Mouse (Mus musculus): Measurements from ENCODE around the gene Kdm2a. TPM values are rescaled to one million over a fixed set of nuclear protein-coding genes. Genes with fewer than 3 reads are reported as not detected.

Kdm2a gene
- 50.5 TPM for polyA plus RNA-seq (2014; fragmentation: Illumina TruSeq; extraction: RNeasy Lipid Tissue Mini Kit (QIAGEN cat#74804); ENCODE audit: low read depth, low replicate concordance)

DNA sequence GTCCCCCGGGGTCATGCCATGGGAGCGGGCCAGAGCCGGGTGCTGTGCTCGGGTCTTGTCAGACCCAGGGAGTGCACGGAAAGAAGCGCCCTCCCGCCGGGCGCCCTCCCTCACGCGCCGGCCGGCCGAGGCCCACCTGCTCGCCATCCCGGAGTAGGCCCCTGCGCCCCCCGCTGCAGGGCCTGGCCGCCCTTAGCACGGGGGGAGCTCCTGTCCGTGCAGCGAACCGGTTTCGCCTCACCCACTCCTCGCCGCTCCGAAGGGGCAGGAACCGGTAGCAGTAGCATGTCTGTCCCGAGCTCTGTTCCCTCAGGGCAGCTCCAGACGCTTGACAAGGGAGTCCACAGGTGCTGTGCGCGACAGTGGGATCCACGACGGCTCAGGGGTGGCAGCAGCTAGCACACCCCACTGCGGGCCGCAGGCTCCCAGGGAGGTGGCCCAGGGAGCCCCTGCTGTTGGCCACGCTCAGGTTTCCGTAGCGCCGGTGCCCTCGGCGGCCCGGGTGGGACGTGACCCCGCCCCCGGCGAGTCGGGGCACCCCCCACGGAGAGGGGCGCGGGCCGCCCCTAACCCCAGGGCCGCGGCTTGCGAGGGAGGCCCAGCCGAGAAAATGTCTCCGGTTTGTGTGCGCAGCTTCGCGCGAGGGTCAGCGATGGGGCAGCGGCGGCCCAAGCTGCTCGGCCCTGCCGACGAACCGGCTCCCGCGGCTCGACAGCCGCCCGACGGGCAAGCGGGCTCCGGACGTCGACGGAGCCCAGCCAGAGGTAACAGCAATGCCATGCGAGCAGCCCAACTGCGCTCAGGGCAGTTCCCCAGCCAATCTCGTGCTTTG lies at the start of gene Kdm2a:
TSS of gene Kdm2a (minus strand) at position 488 of the 832 bp plus-strand sequence.

DNA sequence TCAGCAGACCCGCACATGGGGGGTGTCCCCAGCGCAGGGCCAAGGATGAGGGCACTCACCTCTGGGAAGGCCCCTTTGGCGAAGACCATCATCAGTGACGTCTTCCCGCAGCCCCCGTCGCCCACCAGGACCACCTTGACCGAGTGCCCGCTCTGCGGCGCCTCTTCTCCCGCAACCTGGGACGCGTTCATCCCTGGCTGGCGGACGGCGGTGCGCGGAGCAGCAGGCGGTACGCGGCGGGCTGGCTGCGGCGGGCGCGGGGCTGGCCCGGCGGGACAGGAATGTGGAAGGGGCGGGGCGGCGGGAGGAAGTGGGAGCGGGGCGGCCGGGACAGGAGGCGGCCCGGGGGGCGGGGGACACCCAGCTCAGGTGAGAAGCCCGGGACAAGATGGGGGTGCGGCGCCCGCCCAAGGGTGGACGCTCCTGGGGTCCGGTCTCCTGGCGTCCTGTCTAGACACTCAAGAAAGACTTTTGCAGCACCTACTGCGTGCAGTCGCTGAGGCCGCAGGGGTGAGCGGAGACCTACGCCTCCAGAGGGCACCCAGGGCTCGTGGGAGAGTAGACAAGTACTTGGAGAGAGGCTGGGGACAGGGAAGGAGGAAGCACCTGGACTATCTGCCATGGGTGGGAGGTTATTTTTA lies 41.2 kb upstream of the Kdm2a start, which contains the start of gene Rhod:
TSS of gene Rhod (minus strand) at position 272 of the 641 bp plus-strand sequence.

DNA sequence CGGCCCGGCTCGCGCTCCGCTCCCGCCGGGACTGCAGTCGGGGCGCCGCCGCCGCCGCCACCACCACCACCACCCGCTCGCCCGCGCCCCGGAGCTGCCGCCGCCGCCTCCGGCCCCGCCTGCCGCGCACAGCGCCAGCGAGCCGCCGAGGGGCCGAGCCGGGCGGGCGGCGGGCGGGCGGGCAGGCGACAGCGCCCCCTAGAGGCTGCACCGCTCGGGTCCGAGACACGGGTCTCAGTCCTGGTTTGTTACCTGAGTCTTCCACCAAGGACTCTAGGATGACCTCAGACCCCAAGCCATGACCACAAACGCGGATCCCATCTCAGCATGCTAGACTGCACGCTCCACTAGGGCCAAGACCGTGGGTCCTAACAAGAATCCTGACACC lies 91.9 kb downstream of the Kdm2a start, which contains the start of gene Grk2:
TSS of gene Grk2 (minus strand) at position 33 of the 388 bp plus-strand sequence.

DNA sequence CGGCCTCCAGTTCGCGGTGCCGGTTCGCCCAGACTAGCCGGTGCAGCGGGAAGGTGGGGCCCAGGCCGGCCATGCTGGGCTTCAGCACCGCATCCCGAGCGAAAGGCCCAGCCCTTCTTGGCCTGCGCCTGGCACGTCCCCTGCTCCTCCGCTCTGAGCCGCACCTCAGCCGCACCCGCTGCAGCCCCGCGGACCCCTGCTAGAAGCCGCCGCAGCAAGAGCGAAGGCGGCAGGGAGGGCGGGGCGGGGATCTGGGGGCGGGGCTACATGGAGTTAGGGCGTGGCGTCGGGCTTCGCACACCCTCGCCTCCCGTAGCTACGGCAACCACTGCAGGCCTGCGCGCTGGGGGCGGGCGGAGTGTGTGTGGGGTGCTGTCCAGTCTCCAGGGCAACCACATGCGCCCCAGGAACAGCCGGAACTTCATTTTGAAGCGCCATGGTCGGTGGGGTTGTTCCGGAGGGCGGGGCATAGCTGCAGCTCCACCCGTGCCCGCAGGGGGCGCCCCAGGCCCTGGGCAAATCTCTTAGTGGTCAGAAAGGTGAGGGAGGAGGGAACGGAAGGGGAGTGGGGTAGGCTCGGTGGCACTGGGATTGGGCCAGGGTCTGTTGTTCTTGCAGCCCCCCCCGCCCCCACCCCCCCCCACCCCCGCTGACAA lies 115.1 kb downstream of the Kdm2a start, which contains the start of gene Ankrd13d:
TSS of gene Ankrd13d (minus strand) at position 240 of the 656 bp plus-strand sequence.

DNA sequence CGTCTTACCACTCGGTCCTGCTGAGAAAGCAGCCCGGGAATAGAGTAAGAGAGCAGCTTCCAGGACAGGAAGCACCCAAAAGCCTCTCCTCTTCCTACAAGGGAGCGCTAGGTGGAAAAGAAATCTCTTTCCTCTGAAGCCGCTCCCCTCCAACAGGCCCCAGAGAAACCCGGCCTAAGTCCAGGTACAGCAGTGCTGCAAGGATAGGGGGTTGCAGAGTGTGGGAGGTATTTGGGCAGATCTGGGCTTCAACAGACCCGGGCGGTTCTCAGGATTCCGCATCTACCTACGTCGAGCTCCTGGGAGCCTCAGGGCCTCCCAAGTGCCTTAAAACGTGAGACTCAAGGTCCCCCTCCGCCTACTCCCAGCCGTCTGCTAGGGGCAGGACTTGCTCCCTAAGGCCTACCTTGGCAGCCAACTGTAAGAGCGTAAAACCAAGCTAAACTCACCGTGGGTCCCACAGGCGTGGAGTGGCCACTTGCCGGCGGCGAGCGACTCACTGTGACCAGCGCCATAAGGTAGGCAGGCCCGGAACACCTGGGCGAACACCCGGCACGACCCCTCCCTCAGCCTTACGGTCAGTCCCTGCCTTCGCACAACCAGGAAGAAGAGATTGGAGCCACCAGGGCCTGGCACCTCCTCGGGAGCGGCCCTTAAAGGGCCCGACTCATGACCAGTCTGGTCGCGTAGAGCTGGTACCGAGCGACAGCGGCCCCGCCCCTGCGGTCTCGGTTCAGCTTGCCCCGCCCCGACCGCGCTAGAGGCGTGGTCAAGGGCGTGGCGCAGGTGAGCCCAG lies 129.3 kb downstream of the Kdm2a start, which contains the start of gene Ssh3:
TSS of gene Ssh3 (minus strand) at position 615 of the 796 bp plus-strand sequence.

Other genes with a start within 250 kb of the Kdm2a start
- 9.0 TPM for gene Coro1b, start 249.7 kb downstream of the Kdm2a start, polyA plus RNA-seq (2014; fragmentation: Illumina TruSeq; extraction: RNeasy Lipid Tissue Mini Kit (QIAGEN cat#74804); ENCODE audit: low read depth, low replicate concordance)
- gene Ptprcap, start 244.7 kb downstream of the Kdm2a start, polyA plus RNA-seq (2014; fragmentation: Illumina TruSeq; extraction: RNeasy Lipid Tissue Mini Kit (QIAGEN cat#74804); ENCODE audit: low read depth, low replicate concordance), result 2.3 TPM
- 2.2 TPM for gene Rps6kb2, start 234.9 kb downstream of the Kdm2a start, polyA plus RNA-seq (2014; fragmentation: Illumina TruSeq; extraction: RNeasy Lipid Tissue Mini Kit (QIAGEN cat#74804); ENCODE audit: low read depth, low replicate concordance)
- 0.49 TPM for gene Carns1, start 222.8 kb downstream of the Kdm2a start, polyA plus RNA-seq (2014; fragmentation: Illumina TruSeq; extraction: RNeasy Lipid Tissue Mini Kit (QIAGEN cat#74804); ENCODE audit: low read depth, low replicate concordance)
- not detected for gene Tbc1d10c, start 207.0 kb downstream of the Kdm2a start, polyA plus RNA-seq (2014; fragmentation: Illumina TruSeq; extraction: RNeasy Lipid Tissue Mini Kit (QIAGEN cat#74804); ENCODE audit: low read depth, low replicate concordance)
- 97.3 TPM for gene Ppp1ca, start 206.2 kb downstream of the Kdm2a start, polyA plus RNA-seq (2014; fragmentation: Illumina TruSeq; extraction: RNeasy Lipid Tissue Mini Kit (QIAGEN cat#74804); ENCODE audit: low read depth, low replicate concordance)
- 1.5 TPM for gene Rad9a, start 196.6 kb downstream of the Kdm2a start, polyA plus RNA-seq (2014; fragmentation: Illumina TruSeq; extraction: RNeasy Lipid Tissue Mini Kit (QIAGEN cat#74804); ENCODE audit: low read depth, low replicate concordance)
- 0.16 TPM for gene Clcf1, start 184.0 kb downstream of the Kdm2a start, polyA plus RNA-seq (2014; fragmentation: Illumina TruSeq; extraction: RNeasy Lipid Tissue Mini Kit (QIAGEN cat#74804); ENCODE audit: low read depth, low replicate concordance)
- not detected for gene AC109138.7, start 183.9 kb downstream of the Kdm2a start, polyA plus RNA-seq (2014; fragmentation: Illumina TruSeq; extraction: RNeasy Lipid Tissue Mini Kit (QIAGEN cat#74804); ENCODE audit: low read depth, low replicate concordance)
- gene Pold4, start 166.4 kb downstream of the Kdm2a start, polyA plus RNA-seq (2014; fragmentation: Illumina TruSeq; extraction: RNeasy Lipid Tissue Mini Kit (QIAGEN cat#74804); ENCODE audit: low read depth, low replicate concordance), result not detected
- 1.7 TPM for gene Ssh3, start 129.1 kb downstream of the Kdm2a start, polyA plus RNA-seq (2014; fragmentation: Illumina TruSeq; extraction: RNeasy Lipid Tissue Mini Kit (QIAGEN cat#74804); ENCODE audit: low read depth, low replicate concordance)
- gene Ankrd13d, start 115.1 kb downstream of the Kdm2a start, polyA plus RNA-seq (2014; fragmentation: Illumina TruSeq; extraction: RNeasy Lipid Tissue Mini Kit (QIAGEN cat#74804); ENCODE audit: low read depth, low replicate concordance), result not detected
- gene Grk2, start 92.1 kb downstream of the Kdm2a start, polyA plus RNA-seq (2014; fragmentation: Illumina TruSeq; extraction: RNeasy Lipid Tissue Mini Kit (QIAGEN cat#74804); ENCODE audit: low read depth, low replicate concordance), result 11.2 TPM
- 3.3 TPM for gene Rhod, start 41.1 kb upstream of the Kdm2a start, polyA plus RNA-seq (2014; fragmentation: Illumina TruSeq; extraction: RNeasy Lipid Tissue Mini Kit (QIAGEN cat#74804); ENCODE audit: low read depth, low replicate concordance)
- gene Syt12, start 79.2 kb upstream of the Kdm2a start, polyA plus RNA-seq (2014; fragmentation: Illumina TruSeq; extraction: RNeasy Lipid Tissue Mini Kit (QIAGEN cat#74804); ENCODE audit: low read depth, low replicate concordance), result 0.40 TPM
- 0.81 TPM for gene 2010003K11Rik, start 100.3 kb upstream of the Kdm2a start, polyA plus RNA-seq (2014; fragmentation: Illumina TruSeq; extraction: RNeasy Lipid Tissue Mini Kit (QIAGEN cat#74804); ENCODE audit: low read depth, low replicate concordance)
- 2.8 TPM for gene Pcx, start 112.2 kb upstream of the Kdm2a start, polyA plus RNA-seq (2014; fragmentation: Illumina TruSeq; extraction: RNeasy Lipid Tissue Mini Kit (QIAGEN cat#74804); ENCODE audit: low read depth, low replicate concordance)
- gene Lrfn4, start 217.4 kb upstream of the Kdm2a start, polyA plus RNA-seq (2014; fragmentation: Illumina TruSeq; extraction: RNeasy Lipid Tissue Mini Kit (QIAGEN cat#74804); ENCODE audit: low read depth, low replicate concordance), result not detected
- 1.6 TPM for gene Rce1, start 227.4 kb upstream of the Kdm2a start, polyA plus RNA-seq (2014; fragmentation: Illumina TruSeq; extraction: RNeasy Lipid Tissue Mini Kit (QIAGEN cat#74804); ENCODE audit: low read depth, low replicate concordance)

All from kidney, adult 10 weeks (tissue).